Mouse (Mus musculus): ENCODE measurements around the gene Mbtd1.
"Not testable (repeated sequence)": the region's sequence is repeated elsewhere in the genome, so short reads cannot be mapped to it uniquely, and the experiment has no call there.

The Mbtd1 gene

GRCm38 (mm10) chr11:93885572-93886410 lies at the start of gene Mbtd1, which contains the start of gene Utp18:
Gene Mbtd1 (plus strand): TSS chr11:93885852.
Gene Utp18 (minus strand): TSS chr11:93885766.
- peak; percentile 98 for DNase-seq (ENCODE audit: low read depth, low spot score)

- peak; percentile 4 for DNase-seq (ENCODE audit: low read depth, low spot score)
Observed at GRCm38 (mm10) chr11:93847342-93847741, 38.3 kb upstream of the Mbtd1 start.

GRCm38 (mm10) chr11:93852546-93852945 lies 33.1 kb upstream of the Mbtd1 start:
- DNase-seq (ENCODE audit: low read depth, low spot score) = no peak

GRCm38 (mm10) chr11:93856284-93856955 lies 29.2 kb upstream of the Mbtd1 start:
- DNase-seq (ENCODE audit: low read depth, low spot score) = peak; percentile 81

GRCm38 (mm10) chr11:93860540-93861172 lies 25.0 kb upstream of the Mbtd1 start:
- DNase-seq (ENCODE audit: low read depth, low spot score) = no peak

- DNase-seq (ENCODE audit: low read depth, low spot score) = no peak
Observed at GRCm38 (mm10) chr11:93861193-93861592, 24.5 kb upstream of the Mbtd1 start.

GRCm38 (mm10) chr11:93862045-93862623 lies 23.5 kb upstream of the Mbtd1 start:
- no peak for DNase-seq (ENCODE audit: low read depth, low spot score)

GRCm38 (mm10) chr11:93862638-93863037 lies 23.0 kb upstream of the Mbtd1 start:
- no peak for DNase-seq (ENCODE audit: low read depth, low spot score)

- no peak for DNase-seq (ENCODE audit: low read depth, low spot score)
Observed at GRCm38 (mm10) chr11:93884068-93884467, 1.6 kb upstream of the Mbtd1 start.

- DNase-seq (ENCODE audit: low read depth, low spot score) = peak; percentile 63
Observed at GRCm38 (mm10) chr11:93884901-93885571, 616 bp upstream of the Mbtd1 start.

- DNase-seq (ENCODE audit: low read depth, low spot score) = peak; percentile 58
Observed at GRCm38 (mm10) chr11:93886411-93887079, 893 bp downstream of the Mbtd1 start.

- DNase-seq (ENCODE audit: low read depth, low spot score) = peak; percentile 4
Observed at GRCm38 (mm10) chr11:93887080-93887447, 1.4 kb downstream of the Mbtd1 start.

- DNase-seq (ENCODE audit: low read depth, low spot score) = no peak
Observed at GRCm38 (mm10) chr11:93897732-93898131, 12.1 kb downstream of the Mbtd1 start.

GRCm38 (mm10) chr11:93906834-93907233 lies 21.2 kb downstream of the Mbtd1 start:
- no peak for DNase-seq (ENCODE audit: low read depth, low spot score)

- no peak for DNase-seq (ENCODE audit: low read depth, low spot score)
Observed at GRCm38 (mm10) chr11:93907839-93908238, 22.2 kb downstream of the Mbtd1 start.

GRCm38 (mm10) chr11:93908829-93909228 lies 23.2 kb downstream of the Mbtd1 start:
- no peak for DNase-seq (ENCODE audit: low read depth, low spot score)

GRCm38 (mm10) chr11:93911603-93912002 lies 26.0 kb downstream of the Mbtd1 start:
- DNase-seq (ENCODE audit: low read depth, low spot score) = no peak

- not testable (repeated sequence) for DNase-seq (ENCODE audit: low read depth, low spot score)
Observed at GRCm38 (mm10) chr11:93915019-93915418, 29.4 kb downstream of the Mbtd1 start.

- no peak for DNase-seq (ENCODE audit: low read depth, low spot score)
Observed at GRCm38 (mm10) chr11:93929106-93929505, 43.5 kb downstream of the Mbtd1 start.

GRCm38 (mm10) chr11:93940906-93941305 lies 55.3 kb downstream of the Mbtd1 start:
- DNase-seq (ENCODE audit: low read depth, low spot score) = no peak

- no peak for DNase-seq (ENCODE audit: low read depth, low spot score)
Observed at GRCm38 (mm10) chr11:93944986-93945385, 59.3 kb downstream of the Mbtd1 start.
